Mouse (Mus musculus) sigmoid colon, adult 10 weeks (tissue): Measurements from ENCODE around the gene Gm15056. TPM values are rescaled to one million over a fixed set of nuclear protein-coding genes. Genes with fewer than 3 reads are reported as not detected.

Experiments
- polyA plus RNA-seq: library from polyadenylated mRNA; stranded (reverse); fragments of 350-450 nt; fragmentation: Illumina TruSeq; extraction: RNeasy Lipid Tissue Mini Kit (QIAGEN cat#74804); gene quantifications from one replicate; pipeline ENCODE4 v1.2.3, GENCODE M21; 2014; ENCODE audit warnings: low read depth, low replicate concordance

Gm15056 gene
- not detected for polyA plus RNA-seq

DNA sequence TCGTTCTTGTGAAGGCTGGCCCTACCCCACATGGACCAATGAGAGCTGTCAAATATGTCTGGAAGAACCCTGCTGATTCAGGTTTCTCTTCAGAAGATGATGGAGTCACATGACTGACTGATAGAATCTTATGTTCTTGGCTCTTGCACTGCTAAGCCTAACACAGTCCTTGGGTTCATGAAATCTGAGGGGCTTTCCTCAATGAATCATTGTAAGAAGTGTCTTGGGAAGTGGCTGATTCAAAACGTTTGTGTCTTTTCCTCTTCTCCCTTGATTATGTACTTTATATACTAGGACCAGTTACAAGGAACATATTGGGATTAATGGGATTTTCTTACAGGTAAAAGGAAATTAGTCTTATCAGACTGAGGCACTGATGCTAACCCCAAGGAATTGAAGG, at the start of gene Gm15056:
Gm15056 (minus strand) TSS at position 101 of the 400 bp plus-strand sequence.

DNA sequence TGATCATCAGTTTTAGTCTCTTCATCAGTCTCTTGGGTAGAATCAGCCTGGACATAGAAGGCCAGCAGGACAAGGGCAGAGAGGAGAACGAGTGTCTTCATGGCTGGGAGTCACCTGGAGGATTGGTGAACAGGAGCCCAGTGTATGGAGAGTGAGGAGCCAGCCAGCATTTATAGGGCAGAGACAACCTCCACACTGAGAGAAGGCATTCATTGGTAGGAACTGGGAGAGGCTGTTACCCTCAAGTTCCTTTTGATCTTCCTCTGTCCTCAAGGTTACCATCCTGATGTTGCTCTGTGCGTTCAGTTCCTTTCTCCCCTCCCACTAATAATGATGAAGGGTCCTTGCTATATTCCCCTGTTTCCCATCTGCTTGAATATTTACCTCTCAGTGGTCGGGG, 42.2 kb upstream of the Gm15056 start, which contains the start of gene AY761185:
AY761185 (minus strand) TSS at position 101 of the 400 bp plus-strand sequence.

GRCm38 (mm10) chr8:20921971-20922370, 19.5 kb upstream of the Gm15056 start, which contains the start of gene Gm6040:
TSS of gene Gm6040 (minus strand) at chr8:20922071.

GRCm38 (mm10) chr8:20892369-20892768, 10.1 kb downstream of the Gm15056 start, which contains the start of gene Defb33:
TSS of gene Defb33 (plus strand) at chr8:20892669.

Other genes starting within 250 kb of the Gm15056 start
- not detected for gene Defb33, start 10.0 kb downstream of the Gm15056 start, polyA plus RNA-seq
- not detected for gene Gm6040, start 19.4 kb upstream of the Gm15056 start, polyA plus RNA-seq
- not detected for gene AY761185, start 42.1 kb upstream of the Gm15056 start, polyA plus RNA-seq
- gene Defa21, start 122.9 kb upstream of the Gm15056 start, polyA plus RNA-seq, result not detected
- gene Defa23, start 152.4 kb upstream of the Gm15056 start, polyA plus RNA-seq, result not detected
- gene Defa35, start 162.4 kb upstream of the Gm15056 start, polyA plus RNA-seq, result not detected
- gene Defa25, start 181.8 kb upstream of the Gm15056 start, polyA plus RNA-seq, result not detected
- not detected for gene Gm14851, start 193.4 kb upstream of the Gm15056 start, polyA plus RNA-seq
- gene Defa30, start 232.0 kb upstream of the Gm15056 start, polyA plus RNA-seq, result not detected